Mouse (Mus musculus): Measurements from ENCODE around the gene C130050O18Rik.

DNA sequence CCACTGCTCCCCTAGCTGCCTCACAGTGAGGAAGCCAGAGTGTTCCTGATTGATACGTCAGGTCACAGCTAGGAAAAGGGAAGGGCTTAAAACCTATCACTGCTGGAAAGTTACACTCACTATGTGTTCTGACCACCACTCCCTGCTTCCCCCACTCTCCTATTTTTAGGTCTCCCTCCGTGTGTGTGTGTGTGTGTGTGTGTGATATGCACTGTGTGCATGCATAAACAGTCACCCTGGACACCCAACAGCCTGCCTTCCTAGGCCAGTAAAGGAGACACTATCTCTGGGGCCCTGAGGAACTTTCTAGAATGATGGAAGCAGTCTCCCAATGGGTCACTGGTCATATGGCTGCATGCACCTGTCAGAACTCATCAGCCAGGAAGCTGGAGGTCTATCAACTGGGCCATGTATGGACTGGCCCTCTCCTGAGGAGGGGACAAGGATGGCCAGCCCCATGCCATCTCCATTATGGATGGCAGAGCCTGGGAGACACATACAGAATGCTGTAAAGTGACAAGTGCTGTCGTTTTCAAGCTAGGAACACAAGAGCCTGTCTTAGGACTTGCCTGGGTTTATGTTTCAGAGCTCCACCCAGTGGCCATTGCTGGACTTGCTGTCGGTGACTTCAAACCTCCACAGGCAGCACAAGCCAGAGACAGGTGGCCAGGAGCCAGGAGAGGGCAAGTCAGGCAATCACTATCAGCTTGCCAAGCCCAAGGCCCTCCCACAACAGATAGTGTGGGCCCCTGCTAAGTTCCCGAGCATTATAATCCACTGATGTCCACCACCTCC, 6.9 kb upstream of the C130050O18Rik start:
- TF ChIP-seq CTCF (IDR thresholded peaks at IDR 0.05; ENCODE audit: extremely low read depth, insufficient read depth, insufficient read length, insufficient replicate concordance): peak; percentile 63; the same call in 1 of the 2 replicates
- no peak for TF ChIP-seq POLR2A (IDR thresholded peaks at IDR 0.05; ENCODE audit: low read depth, low read length)
